Mouse (Mus musculus) CH12.LX (cell line): Measurements from ENCODE around the gene 1500011B03Rik.
A peak's percentile ranks its signal among the peaks of the same experiment; 100 is the strongest.

Experiments
- E2F4 ChIP-seq: IDR thresholded peaks from 2 replicates; pipeline ENCODE4 v1.6.1; 2011; ENCODE audit warnings: low read depth, low read length, improper control_type of control experiment; ENCODE audit not compliant: insufficient replicate concordance
- MAX ChIP-seq: IDR thresholded peaks from 2 replicates; pipeline ENCODE4 v1.6.1; 2011; ENCODE audit warnings: low read length, improper control_type of control experiment
- POLR2A ChIP-seq: IDR thresholded peaks from 2 replicates; pipeline ENCODE4 v1.6.1; 2011; ENCODE audit warnings: low read depth, mild to moderate bottlenecking, improper control_type of control experiment, low read length

DNA sequence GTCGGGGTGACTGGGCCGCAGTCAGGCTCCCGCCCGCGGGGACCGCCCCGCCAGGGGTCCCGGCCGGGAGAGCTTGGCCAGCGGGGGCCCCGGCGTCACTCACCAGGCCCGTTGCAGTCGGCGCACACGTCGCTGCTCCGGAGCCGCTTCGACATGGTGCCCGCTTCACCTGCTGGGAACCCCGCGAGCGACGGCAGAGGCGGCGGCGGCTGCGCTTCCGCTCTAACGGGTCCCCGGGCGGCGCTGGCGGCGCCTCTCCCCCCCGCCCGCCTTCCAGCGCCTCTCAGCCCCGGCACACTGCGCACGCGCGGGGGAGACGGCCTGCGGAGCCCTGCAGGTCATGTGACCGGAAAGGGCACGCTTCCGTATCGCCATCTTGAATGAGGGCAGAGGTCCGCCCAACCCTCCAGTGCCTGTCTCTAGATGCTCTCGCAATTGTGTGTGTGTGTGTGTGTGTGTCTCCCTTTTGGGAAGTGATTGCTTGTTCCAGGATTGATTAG, 50.0 kb downstream of the 1500011B03Rik start:
- TF ChIP-seq POLR2A (peak; percentile 59; the same call in 1 of the 2 replicates), E2F4 (no peak), MAX (peak; percentile 84)
